Mouse (Mus musculus) activated CD4-positive, CD25-positive, alpha-beta regulatory T cell (primary cell): ENCODE measurements around the gene Tsc1. TPM values are rescaled to one million over a fixed set of nuclear protein-coding genes. Genes with fewer than 3 reads are reported as not detected.

Experiments used
- polyA plus RNA-seq, 2 experiments: library from polyadenylated mRNA; unstranded; fragments of 100-300 nt; shearing (Covaris generic); gene quantifications; one replicate each; pipeline ENCODE4 v1.2.1; 2017

Tsc1 gene
- 10 to 100 TPM; 24.0 to 26.5 TPM for polyA plus RNA-seq

DNA sequence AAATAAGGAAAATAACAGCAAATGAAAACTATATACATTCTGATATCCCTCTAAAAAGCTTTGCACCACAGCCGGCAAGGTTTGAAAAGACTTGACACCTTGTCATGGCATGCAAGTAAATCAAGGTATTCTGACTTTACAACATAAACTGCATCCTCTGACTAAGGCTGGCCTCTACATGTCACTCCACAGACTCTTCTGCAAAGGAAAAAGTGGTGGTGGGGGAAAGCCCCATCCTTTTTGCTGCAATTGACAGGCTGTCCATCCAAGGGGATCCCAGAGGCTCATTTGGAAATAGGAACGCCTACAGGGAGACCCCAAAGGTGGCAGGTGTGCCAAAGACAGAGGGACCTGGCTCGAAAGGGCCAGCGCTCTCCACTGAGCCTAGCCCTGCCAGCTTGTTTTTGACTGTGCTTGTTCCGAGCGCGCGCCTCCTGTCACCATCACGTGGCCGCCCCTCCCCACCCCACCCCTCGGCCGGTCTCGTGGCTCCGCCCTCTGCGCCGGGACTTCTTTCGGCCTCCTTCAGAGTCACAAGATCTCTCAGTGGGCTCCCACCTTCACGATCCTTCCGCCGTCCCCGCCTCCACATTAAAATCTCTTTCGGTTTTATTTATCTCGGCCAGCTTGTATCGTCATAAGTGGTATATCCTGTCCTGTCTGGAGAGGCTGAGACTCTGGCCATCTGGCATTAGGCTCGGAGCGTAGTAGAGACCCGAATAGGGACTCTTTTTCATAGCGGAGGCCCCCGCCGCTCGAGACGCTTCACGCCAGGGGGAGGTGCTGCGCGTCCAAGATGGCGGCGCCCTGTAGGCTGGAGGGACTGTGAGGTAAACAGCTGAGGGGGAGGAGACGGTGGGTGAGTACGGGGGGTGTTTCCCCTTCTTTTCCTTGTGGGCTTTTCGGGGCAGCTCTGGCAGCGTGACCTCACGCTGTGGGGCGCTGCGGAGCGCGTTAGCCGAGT lies at the start of gene Tsc1:
Tsc1 (plus strand) TSS at position 768 of the 964 bp plus-strand sequence.

DNA sequence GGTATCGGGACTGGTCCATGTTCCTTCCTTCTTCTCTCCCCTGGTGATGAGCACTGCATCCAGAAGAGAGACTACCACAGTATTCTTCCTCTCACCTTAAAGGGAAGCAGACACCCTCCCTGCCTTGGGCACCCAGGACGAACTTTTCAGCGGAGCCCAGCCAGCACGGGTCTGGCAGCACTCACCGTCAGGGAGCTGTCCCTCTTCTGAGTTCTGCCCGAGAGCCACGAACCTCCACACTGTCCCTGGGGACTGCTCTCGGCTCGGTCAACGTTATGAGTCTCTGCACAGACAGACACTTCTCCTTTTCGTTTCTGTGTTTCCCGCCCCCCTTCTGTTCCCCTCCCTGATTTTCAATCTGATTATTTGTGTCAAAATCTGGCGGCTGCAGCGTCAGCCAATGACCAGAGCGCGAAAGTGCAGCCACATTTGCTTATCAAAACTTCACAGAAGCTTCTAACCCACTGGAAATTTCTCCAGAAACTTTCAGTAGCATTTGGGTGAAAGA lies 19.3 kb upstream of the Tsc1 start, which contains the start of gene Gfi1b:
Gfi1b (minus strand) TSS at position 319 of the 508 bp plus-strand sequence.

DNA sequence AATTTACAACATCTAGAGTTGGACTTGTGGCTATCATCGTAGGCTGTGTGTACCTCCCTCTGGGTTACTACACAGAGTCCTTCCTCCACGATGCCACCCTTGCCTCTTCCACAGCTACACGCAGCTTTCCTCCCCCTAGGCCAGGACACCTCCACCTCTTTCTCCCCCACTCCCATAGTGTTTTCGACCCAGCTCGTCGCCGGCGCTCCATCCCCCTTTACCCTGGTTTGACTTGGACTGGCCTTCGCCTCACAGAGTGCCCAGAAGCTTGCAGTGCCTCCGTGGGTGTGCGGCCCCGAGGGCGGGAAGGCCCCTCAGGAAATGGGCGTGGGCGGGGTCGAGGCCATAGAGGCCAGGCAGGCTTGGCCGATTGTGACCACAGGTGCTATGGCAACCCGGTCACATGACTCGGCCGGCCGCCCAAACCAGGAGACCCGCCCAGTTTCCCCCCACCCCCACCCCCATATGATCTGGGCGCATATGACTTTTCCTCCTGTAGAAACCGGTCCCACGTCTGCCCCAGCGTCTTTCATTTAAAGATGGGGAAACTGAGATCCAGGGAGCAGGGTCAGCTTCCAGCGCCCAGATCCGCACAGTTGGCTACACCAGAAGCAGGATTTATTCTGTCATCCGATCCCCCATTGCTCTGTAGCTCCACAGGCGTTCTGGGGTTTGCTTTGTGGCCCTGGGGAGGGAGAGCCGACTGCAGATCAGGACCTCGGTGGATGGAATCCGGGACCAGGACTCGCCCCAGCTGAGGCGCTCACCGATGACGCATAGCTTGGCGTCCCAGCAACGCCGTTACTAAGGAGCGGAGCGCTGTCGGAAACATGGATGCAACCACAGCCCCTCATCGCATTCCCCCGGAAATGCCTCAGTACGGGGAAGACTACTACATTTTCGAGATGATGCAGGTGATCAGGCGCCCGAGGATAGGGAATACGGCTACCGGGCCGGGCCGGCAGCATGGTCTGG lies 58.6 kb downstream of the Tsc1 start, which contains the start of the genes Spaca9 and Ak8:
Spaca9 (minus strand) TSS at position 367 of the 975 bp plus-strand sequence.
Ak8 (plus strand) TSS at position 804 of the 975 bp plus-strand sequence.

Other genes starting within 250 kb of the Tsc1 start
- not detected for gene Ppp1r26, start 194.4 kb upstream of the Tsc1 start, polyA plus RNA-seq
- under 1 TPM in 1 of 2 experiments, not detected in 1; 0.64 TPM for gene 1700007K13Rik, start 174.9 kb upstream of the Tsc1 start, polyA plus RNA-seq
- gene Mrps2, start 173.2 kb upstream of the Tsc1 start, polyA plus RNA-seq = 10 to 100 TPM; 27.4 to 34.1 TPM
- under 1 TPM in 1 of 2 experiments, not detected in 1; 0.12 TPM for gene Gbgt1, start 144.3 kb upstream of the Tsc1 start, polyA plus RNA-seq
- gene Gm10134, start 135.1 kb upstream of the Tsc1 start, polyA plus RNA-seq = under 1 TPM; 0.78 to 0.84 TPM
- 10 to 100 TPM; 14.1 to 38.3 TPM for gene Ralgds, start 128.1 kb upstream of the Tsc1 start, polyA plus RNA-seq
- under 1 TPM in 1 of 2 experiments, not detected in 1; 0.25 TPM for gene Cel, start 77.8 kb upstream of the Tsc1 start, polyA plus RNA-seq
- 10 to 100 TPM; 14.2 to 23.5 TPM for gene Gtf3c5, start 57.5 kb upstream of the Tsc1 start, polyA plus RNA-seq
- 1 to 10 TPM in 1 of 2 experiments, not detected in 1; 2.0 TPM for gene Gfi1b, start 19.2 kb upstream of the Tsc1 start, polyA plus RNA-seq
- not detected for gene Spaca9, start 58.5 kb downstream of the Tsc1 start, polyA plus RNA-seq
- gene Ak8, start 58.9 kb downstream of the Tsc1 start, polyA plus RNA-seq = under 1 TPM in 1 of 2 experiments, not detected in 1; 0.50 TPM
- gene Gtf3c4, start 199.1 kb downstream of the Tsc1 start, polyA plus RNA-seq = 10 to 100 TPM in 1 of 2 experiments, 1 to 10 TPM in 1; 7.0 to 11.6 TPM
- 10 to 100 TPM; 16.1 to 18.4 TPM for gene Ddx31, start 199.2 kb downstream of the Tsc1 start, polyA plus RNA-seq